Mouse (Mus musculus) liver, embryonic 14.5 days (tissue): Measurements from ENCODE around the gene Srbd1. TPM values are rescaled to one million over a fixed set of nuclear protein-coding genes. Genes with fewer than 3 reads are reported as not detected.

Source experiments
- ATAC-seq: fragments of 200-750 bp; cut with Nextera tagmentation; 2 replicates; pipeline ENCODE4 v1.8.0; 2017; ENCODE audit warnings: moderate number of reproducible peaks, mild to moderate bottlenecking, moderate library complexity; ENCODE audit not compliant: insufficient read depth
- DNase-seq, 3 experiments: peaks; one replicate each; pipeline ENCODE4 v3.0.0-alpha.2; 2012 to 2013; ENCODE audit warnings: low read depth in 3 of 3, low spot score in 3 of 3
- H3K27ac ChIP-seq: fragments of 300-500 bp; sonication (generic); 2 replicates; pipeline ENCODE4 v1.5.1; 2014; ENCODE audit warnings: moderate library complexity, mild to moderate bottlenecking, control low read depth, inconsistent platforms
- H3K27me3 ChIP-seq: fragments of 300-500 bp; sonication (generic); 2 replicates; pipeline ENCODE4 v1.6.1; 2014; ENCODE audit warnings: mild to moderate bottlenecking, low read length, moderate library complexity; ENCODE audit not compliant: control insufficient read depth, insufficient read depth
- H3K36me3 ChIP-seq: fragments of 300-500 bp; sonication (generic); replicated peaks from 2 replicates; pipeline ENCODE4 v1.6.1; 2014; ENCODE audit warnings: low read depth; ENCODE audit not compliant: control insufficient read depth, insufficient read depth
- H3K4me1 ChIP-seq, 2 experiments: fragments of 200-500 bp in 1 of 2; fragments of 300-500 bp in 1 of 2; sonication (generic) in 1 of 2; replicated peaks; 2 replicates each; pipeline ENCODE4 v1.6.1; 2012 to 2014; ENCODE audit warnings: antibody characterized with exemption in 1 of 2, inconsistent platforms in 1 of 2, low read length in 1 of 2; ENCODE audit not compliant: control insufficient read depth in 2 of 2, insufficient read depth in 2 of 2
- H3K4me2 ChIP-seq: fragments of 300-500 bp; sonication (generic); 2 replicates; pipeline ENCODE4 v1.6.1; 2014; ENCODE audit warnings: low read depth, mild to moderate bottlenecking, control low read depth, moderate library complexity
- H3K4me3 ChIP-seq, 2 experiments: fragments of 200-500 bp in 1 of 2; fragments of 300-500 bp in 1 of 2; sonication (generic) in 1 of 2; 2 replicates each; pipeline ENCODE4 v1.5.1; 2012 to 2014; ENCODE audit warnings: low read depth in 2 of 2, low read length in 2 of 2, mild to moderate bottlenecking in 2 of 2, control low read depth in 1 of 2, inconsistent platforms in 1 of 2, moderate library complexity in 1 of 2; ENCODE audit not compliant: insufficient read depth in 1 of 2
- H3K9ac ChIP-seq: fragments of 300-500 bp; sonication (generic); replicated peaks from 2 replicates; pipeline ENCODE4 v1.6.1; 2014; ENCODE audit warnings: mild to moderate bottlenecking, control low read depth, moderate library complexity
- H3K9me3 ChIP-seq: fragments of 300-500 bp; sonication (generic); 2 replicates; pipeline ENCODE4 v1.6.1; 2016; ENCODE audit warnings: low read length, mixed read lengths; ENCODE audit not compliant: control insufficient read depth
- CTCF ChIP-seq: IDR thresholded peaks from 2 replicates; pipeline ENCODE4 v1.5.1; 2016; ENCODE audit warnings: antibody characterized with exemption, low read depth, control low read depth
- EP300 ChIP-seq: IDR thresholded peaks from 2 replicates; pipeline ENCODE4 v1.6.1; 2016; ENCODE audit warnings: antibody characterized with exemption, low read depth
- whole genome bisulfite sequencing: fragments of 180-500 bp; shearing (Covaris S2); extraction: QIAGEN DNeasy Blood & Tissue Kit; methylation state at CpG from one replicate; pipeline ENCODE4 v1.1.7; 2014; ENCODE audit not compliant: insufficient replicate concordance; 5-methylcytosine and 5-hydroxymethylcytosine counted together
- polyA plus RNA-seq, 2 experiments: library from polyadenylated mRNA; depleted of rRNA in 1 of 2; stranded (reverse) in 1 of 2; unstranded in 1 of 2; fragments of >200 nt; fragmentation: Nextera tagmentation in 1 of 2; extraction: Ambion mirVana in 1 of 2; gene quantifications; 2 replicates each; pipeline versions ENCODE4 v1.2.1 to v1.2.3; 2012 to 2014

Gene Srbd1
- polyA plus RNA-seq, 2 experiments, result 3.8 to 4.6 TPM

- no peak for DNase-seq
- Histone ChIP-seq H3K27me3 (no peaks in the 10 kb centered on the region), H3K4me3 (no peak overlapping the region), H3K9me3 (no peaks in the 10 kb centered on the region), H3K36me3 (no peaks in the 10 kb centered on the region), H3K4me1 (peaks cover 0 to 4% of the 10 kb centered on the region in 2 experiments; a peak in 2 of 4 replicates), H3K9ac (no peak overlapping the region), H3K27ac (no peak overlapping the region), H3K4me2 (no peak overlapping the region)
- 89% methylated on average over 3 of the region's 3 CpGs for WGBS
- no peak for TF ChIP-seq EP300
- TF ChIP-seq CTCF, result no peak
- ATAC-seq, result no peak
These were observed 109.4 kb downstream of the Srbd1 start for GRCm38 (mm10) chr17:86035576-86035975.

- DNase-seq (no peak), ATAC-seq (no peak)
- WGBS, result 76% methylated on average over 12 of the region's 12 CpGs
- Histone ChIP-seq H3K4me1 (peaks cover 0 to 4% of the 10 kb centered on the region in 2 experiments; a peak in 2 of 4 replicates), H3K4me3 (no peak overlapping the region), H3K4me2 (no peak overlapping the region), H3K9ac (no peak overlapping the region), H3K27me3 (no peaks in the 10 kb centered on the region), H3K36me3 (no peaks in the 10 kb centered on the region), H3K9me3 (no peaks in the 10 kb centered on the region), H3K27ac (no peak overlapping the region)
- TF ChIP-seq CTCF (no peak), EP300 (no peak)
These were observed 109.8 kb downstream of the Srbd1 start for GRCm38 (mm10) chr17:86035146-86035545.

GRCm38 (mm10) chr17:86034641-86035040 is 110.3 kb downstream of the Srbd1 start:
- ATAC-seq, result no peak
- TF ChIP-seq CTCF (no peak), EP300 (no peak)

DNA sequence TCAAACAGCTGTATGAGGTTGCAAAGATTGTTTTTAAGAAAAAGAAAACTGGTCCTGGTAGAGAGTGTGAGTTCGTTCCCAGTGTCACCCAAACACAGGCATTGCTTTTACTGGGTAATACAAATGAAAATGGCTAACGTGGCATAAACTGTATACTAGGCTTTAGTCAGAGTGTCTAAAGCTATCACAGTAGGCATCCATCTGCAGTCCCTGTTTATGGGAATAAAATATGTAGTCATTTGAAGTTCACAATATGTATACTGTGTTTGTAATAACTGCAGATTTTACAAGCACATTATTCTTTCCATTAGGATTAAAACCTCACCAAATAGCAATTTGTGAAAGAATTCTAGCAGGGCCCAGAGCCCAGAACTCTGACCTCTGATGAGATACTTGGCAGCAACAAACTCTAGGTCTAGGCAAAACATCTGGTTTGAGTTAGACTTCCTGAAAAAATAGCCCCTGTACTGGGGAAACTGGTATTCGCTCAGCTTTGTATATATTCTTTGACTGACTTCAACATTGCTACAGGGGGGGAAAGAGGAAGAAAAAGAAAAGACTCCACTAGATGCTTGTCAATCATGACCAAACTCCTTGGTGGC is 112.8 kb downstream of the Srbd1 start:
- H3K4me3 ChIP-seq, result no peak overlapping the region
- TF ChIP-seq EP300, result no peak
- H3K4me1 ChIP-seq, result peaks cover 11 to 20% of the 10 kb centered on the region in 2 experiments
- H3K27me3 ChIP-seq, result no peaks in the 10 kb centered on the region
- no peaks in the 10 kb centered on the region for H3K36me3 ChIP-seq
- DNase-seq (no peak), ATAC-seq (no peak)
- H3K27ac ChIP-seq, result no peak overlapping the region
- no peak overlapping the region for H3K9ac ChIP-seq
- no peaks in the 10 kb centered on the region for H3K9me3 ChIP-seq
- H3K4me2 ChIP-seq, result no peak overlapping the region
- 75% methylated on average over 3 of the region's 3 CpGs for WGBS

More at GRCm38 (mm10) chr17:86034641-86035040, 110.3 kb downstream of the Srbd1 start:
- Histone ChIP-seq H3K9me3 (no peaks in the 10 kb centered on the region), H3K4me1 (peaks cover 0 to 5% of the 10 kb centered on the region in 2 experiments; a peak in 2 of 4 replicates), H3K9ac (no peak overlapping the region), H3K4me2 (no peak overlapping the region), H3K27me3 (no peaks in the 10 kb centered on the region), H3K36me3 (no peaks in the 10 kb centered on the region), H3K4me3 (no peak overlapping the region), H3K27ac (no peak overlapping the region)
- WGBS, result 81% methylated on average over 6 of the region's 6 CpGs
- DNase-seq, result no peak

DNA sequence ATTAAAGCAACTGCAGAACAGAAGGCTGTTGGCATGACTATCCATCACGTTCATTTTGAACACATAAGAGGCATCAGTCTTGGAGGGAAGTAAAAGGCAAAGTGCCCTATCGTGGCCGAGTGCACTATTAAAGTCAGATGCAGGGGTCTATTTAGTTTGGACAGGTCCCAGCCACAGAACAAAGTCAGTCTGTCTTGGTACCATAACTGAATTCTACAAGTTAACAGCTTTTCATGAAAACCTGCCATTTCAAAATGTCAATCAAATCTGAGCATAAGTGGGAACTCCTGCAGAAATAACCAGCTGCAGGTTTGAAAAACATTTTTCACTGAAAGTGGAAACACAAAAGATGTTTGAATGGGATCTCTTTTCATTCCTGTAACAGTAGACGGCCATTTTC is 115.0 kb downstream of the Srbd1 start:
- DNase-seq (no peak), ATAC-seq (no peak)
- Histone ChIP-seq H3K27me3 (no peaks in the 10 kb centered on the region), H3K36me3 (no peaks in the 10 kb centered on the region), H3K27ac (no peak overlapping the region), H3K9me3 (no peaks in the 10 kb centered on the region), H3K9ac (no peak overlapping the region), H3K4me1 (peaks cover 20% of the 10 kb centered on the region in 2 experiments), H3K4me2 (no peak overlapping the region), H3K4me3 (no peak overlapping the region)
- 75% methylated on average over 4 of the region's 4 CpGs for WGBS
- TF ChIP-seq EP300 (no peak), CTCF (no peak)
